Mouse (Mus musculus) megakaryocyte, embryonic 14.5 days (primary cell): Measurements from ENCODE around the gene Slc25a21.

Experiments
- FLI1 ChIP-seq: IDR thresholded peaks from 2 replicates; pipeline ENCODE4 v1.6.1; 2012; ENCODE audit warnings: low read length, inconsistent platforms, mixed read lengths
- GATA1 ChIP-seq: IDR thresholded peaks from 3 replicates; pipeline ENCODE4 v1.6.1; 2012; ENCODE audit warnings: mixed read lengths, low read length, inconsistent platforms, borderline replicate concordance

DNA sequence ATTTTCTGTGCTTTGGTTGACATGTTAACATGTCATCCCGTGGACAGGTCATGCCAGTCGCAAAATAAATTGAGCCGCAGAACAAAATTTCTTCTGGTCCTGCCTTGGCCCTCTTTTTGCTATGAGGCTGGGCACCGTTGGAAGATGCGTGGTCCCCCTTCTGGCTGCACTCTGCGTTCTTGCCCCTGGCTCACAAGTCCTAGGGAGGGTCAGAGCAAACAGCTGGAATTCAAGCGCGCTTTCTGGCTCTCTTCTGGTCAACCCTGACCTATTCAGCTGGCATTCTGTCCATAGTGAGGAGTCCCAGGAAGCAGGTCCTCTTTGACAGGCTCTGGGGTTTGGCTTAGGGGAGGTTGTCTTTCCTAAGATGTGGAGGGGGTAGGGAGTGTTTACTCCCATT lies 508.4 kb downstream of the Slc25a21 start:
- TF ChIP-seq GATA1, result no peak
- TF ChIP-seq FLI1, result no peak
